Mouse (Mus musculus) testis, adult 2 months (tissue): ENCODE measurements around the gene Camkk2.

Source experiments
- CTCF ChIP-seq: fragments of 200-500 bp; IDR thresholded peaks from 2 replicates; pipeline ENCODE4 v1.5.1; 2012; ENCODE audit warnings: low read depth, mild to moderate bottlenecking, inconsistent platforms, low read length, moderate library complexity; ENCODE audit not compliant: control insufficient read depth, insufficient read depth, insufficient replicate concordance
- POLR2A ChIP-seq: fragments of 200-500 bp; IDR thresholded peaks from 2 replicates; pipeline ENCODE4 v1.6.1; 2012; ENCODE audit warnings: low read depth, mild to moderate bottlenecking, inconsistent platforms, low read length, moderate library complexity; ENCODE audit not compliant: control insufficient read depth

DNA sequence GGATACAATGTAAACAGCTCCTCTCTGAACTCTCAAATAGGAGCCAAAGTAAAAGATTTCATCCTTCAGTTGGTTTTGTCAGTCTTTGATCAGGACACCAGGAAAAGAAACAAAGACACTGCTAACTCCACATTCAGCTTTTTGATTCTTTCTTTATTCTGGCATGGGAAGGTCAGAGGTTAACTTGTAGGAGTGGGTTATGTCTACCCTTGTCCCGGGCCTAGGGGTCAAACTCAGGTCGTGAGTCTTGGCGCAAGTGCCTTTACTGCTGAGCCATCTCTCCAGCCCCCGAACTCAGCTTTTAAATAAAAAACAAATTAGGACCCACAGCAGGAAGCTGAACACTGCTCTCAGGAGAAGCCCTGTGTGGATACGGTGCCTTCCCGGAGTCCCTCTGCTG lies 23.1 kb downstream of the Camkk2 start:
- no peak for TF ChIP-seq CTCF
- TF ChIP-seq POLR2A: no peak
